Mouse (Mus musculus) gastrocnemius, postnatal 10 days (tissue): ENCODE measurements around the gene Traf2. TPM values are rescaled to one million over a fixed set of nuclear protein-coding genes. Genes with fewer than 3 reads are reported as not detected.
"Not testable (repeated sequence)": the region's sequence is repeated elsewhere in the genome, so short reads cannot be mapped to it uniquely, and the experiment has no call there.

Experiments used
- DNase-seq: peaks from one replicate; pipeline ENCODE4 v3.0.0; 2021; ENCODE audit warnings: mixed read lengths
- total RNA-seq, 2 experiments: library from RNA; stranded (reverse); gene quantifications; 2 replicates each; pipeline ENCODE4 v1.2.3; 2021

The Traf2 gene
- total RNA-seq, 2 experiments from 2014 or later: 13.3 to 16.4 TPM

- no peak for DNase-seq
Measured at GRCm38 (mm10) chr2:25576028-25576850, 29.5 kb upstream of the Traf2 start.

GRCm38 (mm10) chr2:25575432-25576027, 28.8 kb upstream of the Traf2 start:
- peak; percentile 57 for DNase-seq

GRCm38 (mm10) chr2:25574579-25575431, 28.1 kb upstream of the Traf2 start, which contains the start of the genes Mamdc4 and Phpt1:
Mamdc4 (minus strand) TSS chr2:25574845.
Phpt1 (minus strand) TSS chr2:25575224.
- DNase-seq: peak; percentile 92

- DNase-seq: peak; percentile 16
Measured at GRCm38 (mm10) chr2:25574136-25574535, 27.4 kb upstream of the Traf2 start.

GRCm38 (mm10) chr2:25573068-25573467, 26.3 kb upstream of the Traf2 start:
- DNase-seq: no peak

- DNase-seq: no peak
Measured at GRCm38 (mm10) chr2:25571221-25571620, 24.5 kb upstream of the Traf2 start.

- DNase-seq: no peak
Measured at GRCm38 (mm10) chr2:25569323-25569722, 22.6 kb upstream of the Traf2 start.

GRCm38 (mm10) chr2:25568473-25569019, 21.8 kb upstream of the Traf2 start:
- DNase-seq: no peak

- no peak for DNase-seq
Measured at GRCm38 (mm10) chr2:25566558-25566957, 19.8 kb upstream of the Traf2 start.

- no peak for DNase-seq
Measured at GRCm38 (mm10) chr2:25565741-25566140, 19.0 kb upstream of the Traf2 start.

GRCm38 (mm10) chr2:25561946-25562345, 15.2 kb upstream of the Traf2 start:
- DNase-seq: no peak

- DNase-seq: no peak
Measured at GRCm38 (mm10) chr2:25560551-25560950, 13.8 kb upstream of the Traf2 start.

GRCm38 (mm10) chr2:25558774-25559173, 12.0 kb upstream of the Traf2 start:
- DNase-seq: no peak

- no peak for DNase-seq
Measured at GRCm38 (mm10) chr2:25557964-25558360, 11.2 kb upstream of the Traf2 start.

- DNase-seq: peak; percentile 95
Measured at GRCm38 (mm10) chr2:25557221-25557963, 10.7 kb upstream of the Traf2 start, which contains the start of gene Edf1. Edf1 (plus strand) TSS chr2:25557847.

- DNase-seq: no peak
Measured at GRCm38 (mm10) chr2:25556296-25556695, 9.6 kb upstream of the Traf2 start.

GRCm38 (mm10) chr2:25555479-25555878, 8.7 kb upstream of the Traf2 start:
- not testable (repeated sequence) for DNase-seq

- DNase-seq: not testable (repeated sequence)
Measured at GRCm38 (mm10) chr2:25553171-25553786, 6.5 kb upstream of the Traf2 start.

GRCm38 (mm10) chr2:25551186-25551585, 4.4 kb upstream of the Traf2 start:
- no peak for DNase-seq

GRCm38 (mm10) chr2:25549021-25549991, 2.6 kb upstream of the Traf2 start:
- DNase-seq: no peak
